Mouse (Mus musculus): ENCODE data around the gene Plxdc2.
"Not testable (repeated sequence)": the region's sequence is repeated elsewhere in the genome, so short reads cannot be mapped to it uniquely, and the experiment has no call there.

Gene Plxdc2

DNA sequence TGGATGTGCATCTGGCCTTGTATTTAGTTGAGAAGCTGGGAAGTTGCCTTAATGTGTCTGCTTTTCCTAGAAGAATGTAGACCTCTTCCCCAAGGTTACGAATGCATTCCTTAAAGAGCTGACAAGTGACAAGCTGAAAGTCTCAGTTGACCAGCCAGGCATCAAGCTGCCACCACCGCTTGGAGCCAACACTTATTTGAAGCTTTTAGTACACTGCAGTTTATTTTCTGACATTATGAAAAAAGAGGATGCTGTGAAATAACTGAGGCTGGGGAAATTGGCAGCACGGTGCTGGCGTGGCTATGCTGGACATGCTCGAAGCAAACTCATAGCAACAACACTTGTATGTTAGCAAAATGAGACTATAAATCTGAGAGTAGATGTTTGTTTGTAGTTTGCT is 374.9 kb downstream of the Plxdc2 start:
- ATAC-seq (ENCODE audit: insufficient number of reproducible peaks, low FRiP score, low TSS enrichment), result no peak

DNA sequence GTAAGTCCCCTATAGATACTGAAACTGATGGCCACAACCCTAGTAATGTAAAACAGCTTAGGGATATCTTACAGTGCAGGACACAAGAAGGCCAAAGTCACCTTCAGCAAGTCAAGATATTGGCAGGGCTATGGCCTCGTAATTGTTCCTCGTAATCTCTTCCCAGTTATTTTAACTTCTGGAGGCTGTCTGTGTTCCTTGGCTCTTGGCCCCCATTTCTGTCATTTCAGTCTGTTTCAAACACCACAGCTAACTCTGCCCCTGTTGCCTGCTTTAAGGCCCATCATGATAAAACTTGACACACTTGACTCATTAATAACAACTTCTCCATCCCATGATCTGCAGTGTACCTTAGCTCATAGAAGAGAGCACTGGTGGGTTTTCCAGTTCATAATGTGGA is 378.3 kb downstream of the Plxdc2 start:
- no peak for ATAC-seq (ENCODE audit: insufficient number of reproducible peaks, low FRiP score, low TSS enrichment)

DNA sequence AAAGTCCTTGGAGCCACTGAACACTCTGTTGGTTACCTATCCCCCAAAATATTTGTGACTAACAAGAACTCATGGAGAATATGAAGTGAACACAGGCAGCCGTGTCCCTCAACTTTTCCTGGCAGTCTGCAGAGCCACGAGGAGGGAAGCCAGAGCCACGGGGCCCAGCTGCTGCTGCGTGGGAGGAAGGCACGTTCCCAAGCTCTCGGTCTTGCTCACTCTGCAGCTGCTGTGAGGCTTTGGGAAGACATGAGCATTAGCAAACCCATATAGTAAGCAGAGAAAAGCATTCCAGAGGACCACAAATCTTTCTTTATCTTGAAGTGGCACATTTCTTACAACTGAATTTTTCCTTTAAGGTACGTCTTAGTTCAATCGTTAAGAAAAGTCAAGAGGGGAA is 382.1 kb downstream of the Plxdc2 start:
- no peak for ATAC-seq (ENCODE audit: insufficient number of reproducible peaks, low FRiP score, low TSS enrichment)

DNA sequence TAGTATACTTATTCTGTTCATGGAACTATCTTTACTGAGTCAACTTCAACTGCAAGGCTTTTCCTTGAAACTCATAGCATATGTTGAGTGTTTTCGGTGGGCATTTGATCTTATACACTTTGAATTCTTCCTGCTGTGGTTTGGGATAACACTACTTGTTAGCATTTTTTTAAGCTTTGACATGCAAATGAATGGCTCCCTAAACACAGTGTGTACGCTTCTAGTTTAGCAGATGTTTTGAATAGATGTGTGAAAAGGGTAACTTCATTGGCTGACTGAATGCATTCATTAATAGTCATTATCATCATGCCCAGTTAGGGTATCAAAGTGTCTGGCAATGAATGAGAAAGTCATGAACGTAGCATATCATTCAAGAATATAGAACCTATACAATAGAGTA is 385.7 kb downstream of the Plxdc2 start:
- ATAC-seq (ENCODE audit: insufficient number of reproducible peaks, low FRiP score, low TSS enrichment), result no peak

DNA sequence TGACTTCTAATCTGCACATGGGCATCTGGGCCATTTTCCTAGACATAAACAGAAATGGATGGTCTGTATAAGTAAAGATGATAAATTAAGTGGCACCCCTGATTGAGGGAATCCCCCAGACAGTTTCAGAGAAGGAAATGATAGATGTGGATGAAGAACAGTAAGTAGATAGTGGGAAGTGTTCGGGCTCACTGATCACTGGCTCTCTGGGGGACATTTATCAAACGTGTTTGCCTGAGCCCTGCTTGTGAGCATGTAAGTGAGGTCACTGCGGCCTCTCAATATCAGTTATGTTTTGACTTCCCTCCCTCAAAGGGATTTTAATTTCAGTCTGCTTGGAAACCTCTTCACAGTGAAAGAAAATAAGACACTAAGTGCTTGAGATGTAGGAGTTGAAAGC is 387.5 kb downstream of the Plxdc2 start:
- ATAC-seq (ENCODE audit: insufficient number of reproducible peaks, low FRiP score, low TSS enrichment), result no peak

DNA sequence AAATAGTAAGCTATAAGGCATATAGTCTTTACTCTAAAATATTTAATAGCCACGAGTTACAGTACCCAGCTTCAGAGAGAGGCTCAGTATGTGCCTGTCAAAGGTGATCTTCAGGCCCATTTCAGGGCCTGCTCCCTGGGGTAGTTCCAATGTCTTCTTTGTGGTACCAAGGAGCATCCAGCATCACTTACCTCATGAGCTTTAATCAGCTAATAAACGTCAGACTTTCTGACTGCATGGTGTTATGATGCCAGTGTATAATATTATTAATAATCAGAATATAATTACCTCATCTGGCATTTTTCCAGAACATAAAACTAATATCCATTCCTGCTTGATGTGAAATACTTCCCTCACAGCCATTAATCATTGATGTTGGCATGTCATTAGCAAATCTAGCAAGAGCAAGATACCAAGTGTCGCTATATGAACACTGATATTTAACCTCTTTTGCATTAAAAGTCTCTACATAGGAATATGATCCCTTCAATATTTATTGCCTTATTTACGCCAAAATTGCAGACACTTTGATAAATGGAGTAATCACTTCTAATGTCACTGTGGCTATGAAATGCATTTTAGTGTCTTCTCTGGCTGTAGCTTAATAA is 393.3 kb downstream of the Plxdc2 start:
- ATAC-seq (ENCODE audit: insufficient number of reproducible peaks, low FRiP score, low TSS enrichment), result no peak

DNA sequence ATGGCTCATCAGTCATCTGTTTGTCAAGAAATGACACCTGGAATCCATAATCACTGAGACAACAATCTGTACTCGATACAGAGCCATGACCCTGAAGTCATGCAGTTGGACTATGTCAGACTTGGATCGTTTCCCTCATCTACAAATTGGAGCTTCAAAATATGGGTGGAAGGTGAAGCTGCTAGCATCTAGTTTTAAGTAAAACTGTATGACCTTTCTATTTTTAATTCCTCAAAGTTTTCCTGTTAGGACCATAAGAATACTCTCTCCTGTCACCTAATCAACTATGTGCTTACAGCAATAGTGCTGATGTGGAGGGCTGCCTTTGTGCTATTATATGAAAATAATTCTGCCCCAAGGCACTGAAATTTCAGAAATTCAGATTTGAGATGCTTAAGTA is 401.1 kb downstream of the Plxdc2 start:
- no peak for ATAC-seq (ENCODE audit: insufficient number of reproducible peaks, low FRiP score, low TSS enrichment)

DNA sequence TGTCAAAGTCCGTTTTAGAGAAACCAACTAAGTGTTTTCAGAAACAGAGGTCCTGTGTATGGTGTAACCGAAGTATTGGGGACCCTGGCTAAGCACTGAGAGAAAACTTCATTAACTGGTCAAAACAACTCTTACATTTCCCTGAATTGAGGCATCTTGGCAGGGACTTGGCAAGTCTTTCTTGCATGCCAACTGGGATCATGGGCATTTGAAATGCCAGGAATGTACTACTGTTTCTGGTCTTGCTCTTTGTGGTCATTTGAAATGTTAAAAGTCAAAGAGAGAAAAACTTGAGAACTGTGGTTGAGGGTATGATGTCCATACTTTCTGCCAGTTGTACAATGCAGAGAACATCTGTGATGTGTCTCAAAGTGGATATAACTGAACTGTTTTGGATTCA is 403.7 kb downstream of the Plxdc2 start:
- no peak for ATAC-seq (ENCODE audit: insufficient number of reproducible peaks, low FRiP score, low TSS enrichment)

DNA sequence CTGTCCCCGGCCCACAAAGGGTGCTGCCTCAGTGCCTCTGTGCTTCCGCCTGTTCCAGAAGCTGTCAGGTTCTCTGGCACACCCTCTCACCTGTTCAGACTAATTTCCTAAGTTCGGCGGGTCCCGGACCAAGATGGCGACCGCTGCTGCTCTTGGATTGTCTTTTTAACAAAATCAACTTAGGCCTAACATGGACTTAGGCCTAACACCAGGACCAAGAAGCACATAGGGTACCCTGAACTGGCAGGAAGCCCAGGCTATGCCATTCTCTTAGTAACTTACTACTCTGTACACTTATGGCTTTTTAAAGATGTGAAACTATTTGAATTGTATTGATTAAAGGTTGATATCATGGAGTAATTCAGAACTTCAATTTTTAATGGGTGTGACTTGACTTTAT is 413.0 kb downstream of the Plxdc2 start:
- not testable (repeated sequence) for ATAC-seq (ENCODE audit: insufficient number of reproducible peaks, low FRiP score, low TSS enrichment)

DNA sequence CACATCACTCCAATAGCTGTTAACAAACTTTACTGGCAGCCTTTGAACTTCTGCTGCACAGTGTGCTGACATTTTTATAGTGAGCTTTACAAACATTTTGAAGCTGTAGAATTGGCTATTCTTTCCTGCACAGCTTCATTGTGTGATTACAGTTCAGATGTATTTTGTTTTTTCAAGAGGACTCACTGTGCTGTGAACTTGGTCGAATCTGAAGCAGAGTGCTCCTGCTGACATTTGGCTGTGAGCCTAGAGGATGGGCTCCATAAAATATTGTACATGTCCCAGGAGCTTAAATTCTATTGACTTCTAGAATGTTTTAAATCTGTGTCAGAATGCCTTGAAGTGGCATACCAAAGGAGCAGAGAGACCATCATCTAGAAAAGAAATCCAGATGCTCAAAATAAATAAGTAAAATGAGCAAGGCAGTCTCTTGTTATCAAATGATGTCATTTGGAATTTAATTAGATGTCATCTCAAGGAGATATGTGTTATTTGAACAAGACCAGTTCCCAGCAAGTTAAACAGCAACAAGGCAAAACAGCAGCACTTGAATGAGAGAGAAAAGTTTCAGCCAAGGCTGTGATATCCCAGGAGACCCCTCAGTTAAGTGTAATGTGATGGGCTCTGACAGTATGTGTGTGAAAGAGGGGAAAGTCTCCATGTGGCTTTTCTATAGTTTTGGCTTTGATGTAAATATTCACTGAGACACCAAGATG is 417.5 kb downstream of the Plxdc2 start:
- ATAC-seq (ENCODE audit: insufficient number of reproducible peaks, low FRiP score, low TSS enrichment), result no peak

DNA sequence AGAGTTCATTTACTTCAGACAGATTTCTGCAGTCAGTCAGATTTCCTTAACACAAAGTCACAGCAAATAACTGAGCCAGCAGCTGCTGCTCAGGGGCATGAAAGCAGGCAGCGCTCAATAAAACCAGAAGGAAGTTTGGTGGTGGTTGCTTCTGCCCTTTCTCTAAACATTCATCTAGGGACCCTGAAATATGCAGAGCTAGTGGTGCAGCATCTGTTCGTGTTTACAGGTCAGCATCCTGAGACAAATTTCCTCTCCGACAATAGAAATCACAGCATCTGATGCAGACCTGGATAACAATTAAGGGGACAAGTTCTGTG is 418.0 kb downstream of the Plxdc2 start:
- ATAC-seq (ENCODE audit: insufficient number of reproducible peaks, low FRiP score, low TSS enrichment), result no peak

DNA sequence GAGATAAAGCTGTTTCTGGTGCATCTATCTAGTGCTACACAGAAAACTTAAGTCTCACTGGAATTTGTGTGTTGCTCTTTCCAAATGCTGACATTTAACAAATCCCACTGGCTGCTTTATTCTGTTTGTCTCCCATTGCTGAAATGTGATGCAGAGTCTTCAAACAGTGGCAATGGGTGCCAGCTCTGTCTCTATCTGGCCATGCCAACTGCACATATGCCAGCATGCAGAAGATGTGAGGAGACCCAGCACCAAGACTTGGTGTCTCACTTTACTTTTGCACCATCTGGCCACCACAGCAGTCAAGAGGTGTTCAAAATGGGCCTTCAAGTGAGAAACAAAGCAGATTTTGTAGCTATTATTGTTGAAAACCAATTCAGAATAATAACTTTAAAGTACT is 439.2 kb downstream of the Plxdc2 start:
- no peak for ATAC-seq (ENCODE audit: insufficient number of reproducible peaks, low FRiP score, low TSS enrichment)

Measured in cerebellum, adult (tissue).